10 mouse cellular contexts compared by ENCODE assay signal in the genomic region with DNA sequence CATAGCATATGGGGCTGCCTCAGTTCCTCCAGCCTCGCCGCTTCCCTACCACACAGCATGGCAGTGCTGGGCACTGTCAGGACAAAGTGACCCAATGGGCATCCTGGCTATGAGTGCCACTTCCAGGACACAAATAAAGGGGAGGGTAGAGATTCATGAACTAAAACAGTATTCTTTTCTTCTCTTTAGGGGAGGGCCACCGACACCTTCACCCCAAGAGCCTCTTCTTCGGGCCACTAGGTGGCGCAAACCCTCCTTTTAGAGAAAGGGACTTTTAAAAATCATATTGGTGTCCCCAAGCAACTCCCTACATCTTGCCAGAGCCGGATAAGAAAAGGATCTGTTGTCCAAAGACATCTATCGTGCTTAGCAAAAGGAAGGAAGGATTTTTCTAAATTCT.
A peak's percentile ranks its signal among the peaks of the same experiment; 100 is the strongest.
DNase-seq lines count a peak whose midpoint lies in the region; ATAC-seq and TF ChIP-seq lines count a peak whose summit lies in the region.
"Had no signal": no experiment of that assay in that cellular context is flagged by ENCODE, and none has a peak within 500 bp of the region (broad histone marks: within the 10 kb centered on the region; RNA-seq: fewer than 3 reads in every experiment).

No protein-coding gene starts in this region.

- no peaks in the 10 kb centered on the region for H3K27me3 ChIP-seq in heart, adult 2 months (ENCODE audit: control insufficient read depth, insufficient read depth, low read length)
- H3K27me3 ChIP-seq in heart, embryonic 11.5 days (ENCODE audit: control insufficient read depth, insufficient read depth, low read length) = no peaks in the 10 kb centered on the region
- H3K27me3 ChIP-seq: embryonic facial prominence, embryonic 12.5 days; limb, embryonic 13.5 days had no signal

- H3K27ac ChIP-seq in heart, adult 2 months = no peak overlapping the region
- no peak overlapping the region for H3K27ac ChIP-seq in heart, embryonic 11.5 days (ENCODE audit: low read depth, low read length)
- H3K27ac ChIP-seq: embryonic facial prominence, embryonic 12.5 days; limb, embryonic 13.5 days had no signal

- DNase-seq in heart, adult 2 months = peak; percentile 17 to 59
- DNase-seq in 3T3-L1 (ENCODE audit: low read depth, low spot score) (peak; percentile 68), R1 (ENCODE audit: low read depth, low spot score) (peak; percentile 47)
- DNase-seq in embryo, embryonic 10.5 days (ENCODE audit: low spot score) = peak; percentile 70
- peak; percentile 76 for DNase-seq in kidney, postnatal 10 days
- DNase-seq in lung, postnatal 14 days = peak; percentile 62
- peak; percentile 38 for DNase-seq in thymus, postnatal 0 days (ENCODE audit: low spot score)

- TF ChIP-seq POLR2A in heart, adult 2 months (IDR thresholded peaks at IDR 0.05; ENCODE audit: insufficient read depth, low read depth, low read length) = no peak

- TF ChIP-seq EP300 in heart, adult 2 months (IDR thresholded peaks at IDR 0.05; ENCODE audit: insufficient read depth, low read depth, low read length) = no peak

- ATAC-seq in heart, embryonic 11.5 days (replicated peaks; ENCODE audit: insufficient number of reproducible peaks, low FRiP score, low TSS enrichment) = no peak

- TF ChIP-seq CTCF in heart, adult 2 months (IDR thresholded peaks at IDR 0.05) = peak; percentile 95

- 40% methylated on average over 7 of the region's 7 CpGs for WGBS in heart, adult 2 months
- WGBS in heart, embryonic 11.5 days (ENCODE audit: insufficient replicate concordance) = 41% methylated on average over 7 of the region's 7 CpGs

- no peaks in the 10 kb centered on the region for H3K79me2 ChIP-seq in heart, adult 2 months (replicated peaks; ENCODE audit: control insufficient read depth, insufficient read depth, low read length)

- no peak overlapping the region for H3K4me2 ChIP-seq in heart, embryonic 11.5 days
- H3K4me2 ChIP-seq: embryonic facial prominence, embryonic 12.5 days; limb, embryonic 13.5 days had no signal

- H3K9me3 ChIP-seq in heart, embryonic 11.5 days (replicated peaks; ENCODE audit: control insufficient read depth, low read length) = no peaks in the 10 kb centered on the region
- H3K9me3 ChIP-seq: embryonic facial prominence, embryonic 12.5 days had no signal

- H3K36me3 ChIP-seq in heart, adult 2 months (ENCODE audit: control insufficient read depth, insufficient read depth, low read length) = no peaks in the 10 kb centered on the region
- no peaks in the 10 kb centered on the region for H3K36me3 ChIP-seq in heart, embryonic 11.5 days (ENCODE audit: control insufficient read depth, insufficient read depth, low read length)
- H3K36me3 ChIP-seq: embryonic facial prominence, embryonic 12.5 days; limb, embryonic 13.5 days had no signal

- H3K4me3 ChIP-seq in heart, adult 2 months = no peak overlapping the region
- H3K4me3 ChIP-seq in heart, embryonic 11.5 days (ENCODE audit: low read depth, low read length) = no peak overlapping the region
- H3K4me3 ChIP-seq: embryonic facial prominence, embryonic 12.5 days; limb, embryonic 13.5 days had no signal

- H3K4me1 ChIP-seq in heart, adult 2 months (ENCODE audit: control insufficient read depth, insufficient read depth, low read length) = no peaks in the 10 kb centered on the region
- peaks cover 12% of the 10 kb centered on the region for H3K4me1 ChIP-seq in heart, embryonic 11.5 days (ENCODE audit: control insufficient read depth, insufficient read depth, low read length)
- H3K4me1 ChIP-seq: embryonic facial prominence, embryonic 12.5 days; limb, embryonic 13.5 days had no signal

- no peak overlapping the region for H3K9ac ChIP-seq in heart, adult 2 months (ENCODE audit: low read depth, low read length)
- no peak overlapping the region for H3K9ac ChIP-seq in heart, embryonic 11.5 days (ENCODE audit: low read depth, low read length)
- H3K9ac ChIP-seq: embryonic facial prominence, embryonic 12.5 days; limb, embryonic 13.5 days had no signal

- intact Hi-C loops in heart, adult 2 months (cut with DNase I) = loop anchor here (1.0 to 5.0 kb wide), 3 partner anchors 210 to 420 kb away; no protein-coding TSS in a partner anchor
